Mouse (Mus musculus) right cerebral cortex, adult 18-20 months (tissue): Measurements from ENCODE around the gene Ankrd12.

Source experiments
- DNase-seq: peaks from one replicate; pipeline ENCODE4 v3.0.0; 2022; ENCODE audit warnings: mixed read lengths

Ankrd12 gene

DNA sequence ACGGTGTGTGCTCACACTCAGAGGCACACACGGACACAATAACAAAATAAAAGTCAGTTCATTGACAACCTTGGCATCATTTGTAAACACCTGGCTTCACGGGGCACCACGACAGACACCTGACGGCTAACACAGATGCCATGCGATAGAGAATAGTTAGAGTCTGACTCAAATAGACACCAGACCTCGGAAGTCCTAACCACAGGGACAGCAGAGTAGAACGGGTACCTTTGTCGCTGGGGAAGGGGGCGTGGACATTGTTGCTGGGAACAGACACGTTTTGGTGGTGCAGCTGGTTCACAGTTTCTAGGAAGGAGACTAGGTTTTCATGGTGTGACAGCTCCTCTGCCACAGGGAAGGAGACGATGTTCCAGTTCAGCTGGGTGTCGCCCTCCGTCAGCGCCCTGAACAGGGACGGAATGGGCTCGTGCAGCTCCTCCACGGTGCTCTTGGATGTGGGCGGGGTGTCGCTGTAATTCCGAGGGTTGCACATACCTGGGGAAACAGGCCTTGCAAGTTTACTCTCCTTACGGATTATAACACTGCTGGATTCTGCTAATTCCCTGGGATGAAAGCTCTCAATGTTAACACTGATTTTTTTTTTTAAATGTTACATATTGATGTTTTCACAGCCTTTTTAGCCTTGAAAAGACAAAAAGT is 147.4 kb downstream of the Ankrd12 start:
- no peak for DNase-seq

- peak; percentile 41 for DNase-seq
Measured at GRCm38 (mm10) chr17:65927077-65927476, 149.8 kb downstream of the Ankrd12 start.

DNA sequence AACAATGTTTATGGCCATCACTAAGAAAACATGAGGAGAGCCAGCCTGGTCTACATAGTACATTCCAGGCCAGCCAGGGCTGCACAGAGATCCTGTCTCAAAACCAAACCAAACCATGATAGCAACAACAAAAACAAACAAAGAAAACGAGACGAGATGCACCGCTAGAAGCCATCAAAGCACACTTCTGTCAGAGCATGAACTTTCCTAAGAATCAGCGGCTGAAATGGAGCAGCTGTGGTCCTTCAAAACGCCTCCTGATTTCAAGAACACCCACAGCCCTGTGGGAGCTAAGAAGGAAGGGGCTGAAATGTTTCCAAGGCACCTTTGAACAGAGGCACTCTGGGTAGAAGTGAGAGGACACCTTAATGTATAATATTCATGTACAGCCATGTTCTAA is 152.7 kb downstream of the Ankrd12 start:
- no peak for DNase-seq

DNA sequence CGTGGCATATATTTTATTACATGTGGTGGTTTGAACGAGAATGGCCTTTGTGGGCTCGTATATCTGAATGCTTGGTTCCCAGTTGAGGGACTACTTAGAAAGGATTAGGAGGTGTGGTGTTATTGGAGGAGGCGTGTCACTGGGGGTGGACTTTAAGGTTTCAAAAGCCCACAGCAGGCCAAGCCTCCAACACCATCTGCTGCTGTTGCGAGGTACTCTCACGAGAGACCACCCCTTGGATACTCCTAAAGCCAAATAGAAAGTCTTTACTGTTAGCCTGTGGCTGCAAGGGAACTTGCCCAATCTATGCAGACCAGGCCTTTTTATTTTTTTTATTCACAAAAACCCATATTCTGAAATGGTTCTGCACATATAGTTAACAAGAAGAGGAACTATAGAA is 154.9 kb downstream of the Ankrd12 start:
- no peak for DNase-seq

DNA sequence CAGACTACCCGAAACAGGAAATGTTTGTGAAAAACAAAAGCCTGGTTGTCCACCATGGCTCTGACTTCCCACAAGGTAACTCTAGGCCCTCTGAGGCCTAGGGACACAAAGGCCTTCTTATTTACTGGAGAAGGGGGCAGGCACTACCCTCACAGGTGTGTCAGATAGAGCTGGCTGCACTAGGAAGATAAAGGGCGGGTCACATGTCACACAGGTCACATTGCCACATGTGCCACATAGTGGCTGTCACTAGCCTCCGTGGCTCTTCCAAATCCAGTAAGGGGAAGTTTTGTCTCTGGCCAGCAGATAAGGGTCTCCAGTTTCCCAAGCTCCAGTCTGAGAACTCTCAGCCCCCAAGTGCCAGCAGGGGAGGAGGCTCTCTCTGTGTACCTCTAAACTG is 157.7 kb downstream of the Ankrd12 start:
- no peak for DNase-seq

- DNase-seq: peak; percentile 78
Measured at GRCm38 (mm10) chr17:65916135-65916668, 160.7 kb downstream of the Ankrd12 start.
